Mouse (Mus musculus): ENCODE measurements around the gene Ptcd3.

The Ptcd3 gene

DNA sequence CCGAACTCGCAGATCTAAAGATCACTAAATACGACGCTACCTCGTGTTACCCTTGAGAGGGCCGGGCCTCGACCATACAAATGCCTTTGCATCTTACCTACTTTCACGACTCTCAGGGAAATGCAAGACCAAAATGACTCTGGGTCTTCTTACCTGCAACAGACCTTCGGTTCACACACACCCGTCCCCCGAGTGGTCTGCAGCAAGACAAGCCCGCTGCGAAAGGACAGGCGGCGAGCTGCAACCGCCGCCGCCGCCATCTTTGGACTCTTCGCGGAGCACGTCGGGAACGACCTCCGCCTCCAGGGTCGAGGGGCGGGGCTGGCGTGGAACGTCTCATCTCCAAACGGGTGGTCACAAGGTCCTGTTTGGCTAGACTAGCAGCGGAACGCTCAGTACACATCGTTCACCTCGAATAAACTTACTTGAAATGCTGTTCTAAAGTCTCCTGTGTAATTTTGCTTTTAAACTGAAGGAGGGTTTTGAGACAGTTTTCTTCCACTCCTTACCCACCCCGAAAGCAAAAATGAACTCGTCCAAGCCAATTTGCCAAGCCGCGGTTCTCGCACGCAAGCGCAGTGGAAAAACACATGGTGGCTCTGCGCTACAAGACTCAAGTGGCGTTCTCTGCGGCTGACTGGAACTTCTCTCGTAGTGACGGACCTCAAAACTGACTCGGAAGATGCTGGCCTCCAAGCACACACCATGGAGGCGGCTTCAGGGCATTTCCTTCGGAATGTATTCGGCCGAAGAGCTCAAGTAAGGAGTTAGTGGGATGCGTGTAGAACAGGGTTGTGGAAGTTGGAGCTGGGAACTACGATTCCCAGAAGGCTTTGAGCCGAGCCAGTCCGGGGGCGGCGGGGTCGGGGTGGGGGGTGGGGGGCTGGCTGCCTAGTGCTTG lies at the start of gene Ptcd3, which contains the start of gene Polr1a:
Gene Ptcd3 (minus strand): TSS at position 270 of the 901 bp plus-strand sequence.
Gene Polr1a (plus strand): TSS at position 573 of the 901 bp plus-strand sequence.
- no peak for TF ChIP-seq GATA4 (IDR thresholded peaks at IDR 0.05; ENCODE audit: insufficient replicate concordance, low read length)

DNA sequence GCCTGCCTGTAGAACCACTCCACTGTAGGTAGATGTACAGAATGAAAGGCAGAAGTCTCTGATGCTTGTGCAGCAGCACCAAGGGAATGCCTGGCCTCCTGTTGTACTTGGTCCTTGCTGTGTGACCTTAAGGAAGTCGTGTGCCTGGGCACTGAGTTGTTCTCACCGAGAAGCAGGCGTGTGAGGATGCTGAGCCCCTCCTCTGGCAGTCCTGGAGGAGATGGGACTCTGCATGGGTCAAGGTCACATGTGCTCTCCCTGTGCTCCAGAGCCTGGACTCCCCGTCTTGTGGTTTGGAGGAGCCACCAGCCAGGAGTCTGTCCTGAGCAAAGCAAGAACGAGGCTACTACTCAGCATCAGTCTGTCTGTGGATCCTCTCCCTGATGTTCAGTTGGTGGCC lies 42.6 kb upstream of the Ptcd3 start:
- TF ChIP-seq GATA4 (IDR thresholded peaks at IDR 0.05; ENCODE audit: insufficient replicate concordance, low read length), result no peak

DNA sequence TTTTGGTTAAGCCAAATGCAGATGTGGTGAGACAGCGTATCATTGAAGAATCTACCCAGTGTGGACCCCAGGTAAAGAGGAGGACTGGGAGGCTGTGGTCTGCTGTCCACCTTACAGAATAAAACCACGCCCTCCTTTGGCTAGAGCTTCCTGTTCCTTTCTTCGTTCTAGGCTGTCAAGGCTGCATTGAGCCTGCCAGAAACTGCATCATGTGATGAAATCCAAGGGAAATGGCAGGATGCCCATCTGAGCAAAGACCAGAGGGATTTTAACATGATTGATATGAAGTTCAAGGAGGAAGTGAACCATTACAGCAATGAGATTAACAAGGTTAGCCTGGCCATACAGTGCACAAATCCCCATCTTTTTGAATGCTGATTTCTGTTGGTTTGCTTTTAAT lies 42.0 kb upstream of the Ptcd3 start:
- peak; percentile 83; the same call in 1 of the 2 replicates for TF ChIP-seq GATA4 (IDR thresholded peaks at IDR 0.05; ENCODE audit: insufficient replicate concordance, low read length)

DNA sequence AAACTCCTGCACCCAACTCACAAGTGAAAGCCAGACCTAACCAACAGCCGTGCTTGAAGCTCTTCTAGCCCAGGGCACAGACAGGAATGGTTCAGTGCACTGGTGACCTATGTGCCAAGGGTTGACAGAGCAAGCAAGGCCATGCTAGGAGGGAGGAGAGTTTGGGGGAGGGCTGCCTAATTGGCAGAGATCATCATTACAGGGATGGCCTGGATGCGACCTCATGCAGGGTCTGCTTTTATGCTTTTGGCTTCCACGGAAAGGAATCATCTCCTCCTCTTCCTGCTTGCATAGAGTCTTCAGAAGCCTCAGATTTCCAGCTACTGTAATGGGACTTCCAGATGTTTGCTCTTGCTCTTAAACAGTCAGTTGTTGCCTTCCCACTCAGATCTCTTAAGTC lies 41.2 kb upstream of the Ptcd3 start:
- no peak for TF ChIP-seq GATA4 (IDR thresholded peaks at IDR 0.05; ENCODE audit: insufficient replicate concordance, low read length)

DNA sequence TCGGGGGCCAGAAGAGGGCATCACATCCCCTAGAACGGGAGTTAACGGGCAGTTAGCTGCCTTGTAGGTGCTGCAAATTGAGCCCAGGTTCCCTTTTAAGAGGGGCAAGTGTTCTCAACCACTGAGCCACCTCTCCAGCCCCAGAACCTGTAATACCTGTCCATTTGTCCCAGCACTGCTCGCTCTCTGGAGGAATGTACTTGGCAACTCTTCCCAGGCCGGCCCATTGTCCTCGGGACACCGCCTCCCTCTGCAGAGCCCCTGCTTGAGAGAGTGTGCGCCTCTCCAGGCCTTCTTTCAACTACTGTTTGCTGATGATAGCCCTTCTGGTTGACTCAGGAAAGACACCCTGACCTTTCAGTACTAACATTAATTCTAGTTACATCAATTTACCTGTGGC lies 37.6 kb upstream of the Ptcd3 start:
- no peak for TF ChIP-seq GATA4 (IDR thresholded peaks at IDR 0.05; ENCODE audit: insufficient replicate concordance, low read length)

DNA sequence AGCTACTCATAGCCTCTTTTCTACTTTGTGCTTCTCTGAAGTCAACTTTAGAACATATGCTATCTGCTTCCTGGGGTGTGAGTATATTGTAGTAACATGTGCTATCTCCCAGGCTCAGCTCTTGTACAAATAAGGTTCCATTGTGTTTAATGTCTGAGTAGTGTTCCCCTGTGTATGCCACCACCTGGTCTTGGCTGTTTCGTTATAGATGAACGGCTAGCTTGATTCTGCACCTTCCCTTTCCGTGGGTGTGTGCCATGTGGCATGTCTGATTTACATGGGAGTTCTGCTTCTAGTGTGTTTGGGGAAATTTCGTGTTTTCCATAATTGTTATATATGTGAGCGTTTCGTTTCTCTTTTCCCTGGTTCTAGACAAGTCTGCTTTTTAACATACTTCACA lies 36.6 kb upstream of the Ptcd3 start:
- TF ChIP-seq GATA4 (IDR thresholded peaks at IDR 0.05; ENCODE audit: insufficient replicate concordance, low read length), result no peak

DNA sequence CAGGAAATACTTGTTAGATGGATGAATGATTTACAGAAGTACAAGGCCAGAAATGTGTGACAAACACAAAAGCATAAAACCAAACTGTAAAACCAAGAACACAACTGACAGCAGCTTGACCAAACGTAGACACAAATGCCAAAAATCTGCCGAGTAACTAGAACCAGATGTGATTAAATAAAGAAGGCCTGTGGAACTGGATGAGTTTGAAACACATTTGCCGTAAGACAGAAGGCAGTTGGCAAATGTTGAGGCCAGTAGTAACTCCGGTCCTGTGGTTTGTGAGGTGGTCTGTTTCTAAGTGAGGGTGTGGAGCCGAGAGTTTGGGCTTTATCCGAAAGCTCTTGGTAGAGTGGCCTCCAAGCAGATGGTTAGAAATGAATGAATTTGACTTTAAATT lies 32.4 kb upstream of the Ptcd3 start:
- TF ChIP-seq GATA4 (IDR thresholded peaks at IDR 0.05; ENCODE audit: insufficient replicate concordance, low read length), result no peak

DNA sequence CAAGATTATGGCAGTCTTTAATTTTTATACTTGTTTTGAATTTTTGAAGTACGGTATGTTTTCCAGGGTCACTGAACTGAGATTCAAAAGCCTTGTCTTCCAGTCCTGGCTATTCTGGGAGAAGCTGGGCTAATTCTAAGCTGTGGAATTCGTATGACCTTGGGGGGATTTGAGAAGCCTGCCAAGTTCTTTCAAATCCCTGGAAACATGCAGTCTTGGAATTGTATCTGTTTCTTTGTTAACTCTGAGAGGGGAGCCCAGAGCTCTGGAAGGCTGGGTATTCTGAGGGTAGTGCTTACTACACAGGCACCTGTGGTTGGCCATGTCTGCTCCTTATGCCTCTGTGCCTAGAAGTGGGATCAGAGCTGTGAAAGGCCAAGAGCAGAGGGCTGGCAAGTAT lies 27.2 kb upstream of the Ptcd3 start:
- TF ChIP-seq GATA4 (IDR thresholded peaks at IDR 0.05; ENCODE audit: insufficient replicate concordance, low read length), result no peak

DNA sequence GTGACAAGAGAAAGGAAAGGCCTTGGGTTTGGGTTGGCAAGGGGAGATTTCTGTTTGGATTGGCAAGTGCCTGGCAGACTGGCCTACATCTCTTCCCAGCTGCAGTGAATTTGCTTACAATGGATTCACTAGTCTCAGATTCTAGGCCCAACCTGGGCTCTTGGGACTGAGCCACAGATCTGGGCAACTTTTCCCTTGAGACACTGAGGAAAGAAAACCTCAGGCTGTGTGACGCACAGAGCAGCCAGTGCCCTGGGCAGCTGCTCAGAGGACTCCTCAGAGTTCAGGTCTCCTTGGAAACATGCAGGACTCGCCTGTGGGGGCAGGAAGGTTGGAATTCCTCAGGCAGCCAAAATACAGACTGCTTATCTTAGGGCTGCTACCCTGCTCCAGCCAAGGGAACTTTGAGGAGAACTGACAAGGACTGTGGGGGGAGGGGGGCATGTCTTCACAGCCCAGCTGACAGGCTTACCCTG lies 25.6 kb upstream of the Ptcd3 start:
- TF ChIP-seq GATA4 (IDR thresholded peaks at IDR 0.05; ENCODE audit: insufficient replicate concordance, low read length), result peak; percentile 66; the same call in 1 of the 2 replicates

DNA sequence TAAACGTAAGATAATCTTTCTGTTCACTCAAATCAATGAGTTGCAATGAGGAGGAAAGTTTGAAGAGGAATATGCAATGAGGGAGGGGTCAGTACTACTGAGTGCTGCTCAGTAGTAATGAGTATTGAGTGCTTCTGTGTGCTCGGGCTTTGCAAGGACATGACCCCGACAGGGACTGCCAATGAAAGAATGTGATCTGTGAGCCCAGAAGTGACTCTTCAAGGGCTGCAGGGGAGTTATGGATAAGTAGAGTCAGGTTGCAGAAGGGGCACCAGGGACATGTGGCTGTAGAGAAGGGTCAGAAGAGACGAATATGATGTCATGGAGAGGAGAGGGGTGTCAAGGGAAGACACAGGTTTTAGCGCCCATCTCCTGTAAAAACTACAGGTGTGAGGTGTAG lies 23.8 kb upstream of the Ptcd3 start:
- TF ChIP-seq GATA4 (IDR thresholded peaks at IDR 0.05; ENCODE audit: insufficient replicate concordance, low read length), result no peak

DNA sequence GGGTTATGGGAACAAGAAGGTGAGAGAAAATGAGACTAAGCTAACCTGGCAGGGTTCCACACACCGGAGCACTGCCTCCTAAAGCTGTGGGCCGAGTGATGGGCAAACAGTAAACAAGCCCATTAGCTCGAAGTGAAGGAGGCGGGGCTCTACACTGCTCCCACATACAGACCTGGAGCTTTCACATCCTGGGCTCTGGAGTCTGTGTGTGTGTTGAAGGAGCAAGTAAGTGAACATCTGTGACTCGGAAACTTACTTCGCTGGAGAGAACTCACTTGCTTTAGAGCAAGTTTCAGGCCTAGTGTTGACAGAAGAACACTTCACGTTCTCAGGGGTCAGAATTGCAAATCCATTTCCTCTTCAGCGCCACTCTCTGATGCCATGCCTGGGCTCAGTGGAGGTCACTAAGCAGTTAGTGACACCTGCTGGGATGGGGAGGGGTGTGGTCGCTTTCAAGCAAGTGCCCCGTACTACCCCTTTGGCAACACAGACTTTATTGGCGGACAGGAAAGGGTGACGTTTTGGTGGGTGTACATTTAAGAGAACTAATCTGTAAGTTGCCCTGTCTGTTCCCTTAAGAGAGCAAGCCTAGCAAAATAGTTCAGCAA lies 22.4 kb upstream of the Ptcd3 start:
- TF ChIP-seq GATA4 (IDR thresholded peaks at IDR 0.05; ENCODE audit: insufficient replicate concordance, low read length), result no peak

DNA sequence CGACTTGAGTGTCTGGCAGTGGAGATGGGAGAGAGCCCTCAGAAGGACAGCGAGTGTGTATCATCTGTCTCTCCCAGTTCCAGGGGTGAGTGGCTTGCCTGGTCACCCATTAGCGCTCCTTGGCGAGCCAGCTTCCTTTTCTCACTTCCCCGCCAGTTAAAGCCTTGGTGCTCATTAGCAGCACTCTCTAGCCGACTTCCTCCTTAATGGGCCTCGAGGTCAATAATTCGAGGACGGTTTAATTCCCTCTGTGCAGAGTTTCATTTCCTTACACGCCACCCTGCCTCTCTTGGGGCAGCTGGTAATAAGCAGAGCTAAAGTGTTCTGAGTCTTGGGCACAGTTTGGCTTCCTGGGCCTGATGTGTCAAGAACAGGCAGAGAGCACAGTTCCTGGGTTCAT lies 21.5 kb upstream of the Ptcd3 start:
- no peak for TF ChIP-seq GATA4 (IDR thresholded peaks at IDR 0.05; ENCODE audit: insufficient replicate concordance, low read length)

DNA sequence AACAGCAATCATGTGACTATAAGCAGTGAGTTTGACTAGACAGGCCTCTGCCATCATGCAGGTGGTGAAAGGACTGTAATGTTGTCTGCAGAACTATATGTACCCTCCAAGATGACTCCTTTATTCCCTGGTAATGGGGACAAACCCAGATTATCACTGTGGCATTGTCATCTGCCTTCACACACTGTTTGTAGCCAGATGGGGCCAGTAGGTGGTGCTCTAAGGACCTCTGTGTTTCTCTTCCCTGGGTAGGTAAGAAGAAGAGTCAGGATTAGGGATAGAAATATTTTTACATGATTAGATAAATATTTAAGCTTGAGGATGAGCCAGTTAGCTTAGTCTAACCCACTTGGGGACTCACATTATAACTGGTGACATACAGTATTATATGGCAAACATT lies 19.4 kb upstream of the Ptcd3 start:
- no peak for TF ChIP-seq GATA4 (IDR thresholded peaks at IDR 0.05; ENCODE audit: insufficient replicate concordance, low read length)

DNA sequence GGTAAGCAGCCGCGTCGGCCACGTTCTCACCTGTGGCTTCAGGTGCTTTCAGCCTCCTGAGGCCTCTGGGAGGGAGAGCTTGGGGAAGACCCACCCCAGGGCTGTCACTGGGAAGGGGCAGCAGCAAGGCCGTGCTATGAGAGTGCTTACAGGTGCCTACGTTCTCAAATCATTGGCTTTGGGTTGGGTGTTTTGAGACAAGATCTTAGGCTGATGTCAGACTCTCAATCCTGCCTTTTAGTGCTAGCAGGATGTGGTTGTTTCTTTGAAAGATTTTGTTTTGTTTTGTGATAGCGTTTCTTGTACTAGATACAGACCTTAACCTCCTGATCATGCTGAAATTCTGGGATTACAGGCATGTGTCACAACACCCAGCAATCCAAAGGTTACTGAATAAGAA lies 12.2 kb upstream of the Ptcd3 start:
- TF ChIP-seq GATA4 (IDR thresholded peaks at IDR 0.05; ENCODE audit: insufficient replicate concordance, low read length), result no peak

DNA sequence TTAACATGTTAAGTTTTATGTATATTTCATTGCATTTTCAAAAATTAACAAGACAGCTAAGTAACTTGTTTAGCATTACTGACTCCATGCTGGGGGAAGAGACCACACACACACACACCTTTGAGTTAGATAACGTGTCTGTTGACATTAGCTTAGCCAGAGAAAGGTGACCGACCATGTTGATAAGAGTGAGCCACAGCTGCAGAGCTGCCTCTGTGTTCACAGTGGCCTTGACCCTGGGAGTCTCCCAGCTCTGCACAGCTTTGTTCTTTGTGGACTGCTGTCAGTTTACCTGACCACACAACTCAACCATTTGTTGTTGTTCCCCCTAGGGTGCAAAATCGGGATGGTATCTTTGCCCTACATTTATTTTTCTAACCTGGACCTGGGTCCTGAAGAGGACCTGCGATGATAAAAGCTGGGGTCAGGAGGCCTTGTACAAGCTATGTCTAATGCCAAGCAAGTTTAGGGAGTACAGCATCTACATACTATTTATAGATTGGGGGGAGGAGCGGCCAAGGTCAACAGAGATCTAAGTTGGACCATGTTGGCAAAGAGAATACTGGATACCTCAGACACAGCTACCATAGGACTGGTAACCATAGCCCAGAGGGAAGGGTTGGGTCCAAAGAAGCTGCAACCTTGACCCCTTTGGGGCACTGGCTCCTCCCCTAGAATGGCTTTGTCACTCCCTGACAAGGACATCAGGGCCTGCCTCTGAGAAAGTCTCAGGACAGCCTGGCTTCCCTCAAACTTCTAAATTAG lies 3.3 kb upstream of the Ptcd3 start:
- no peak for TF ChIP-seq GATA4 (IDR thresholded peaks at IDR 0.05; ENCODE audit: insufficient replicate concordance, low read length)

Data from liver, adult (tissue).